Mouse (Mus musculus) brain, embryonic 14.5 days (tissue): ENCODE measurements around the gene Hist1h2bj.

ENCODE experiments used
- CTCF ChIP-seq: fragments of 200-500 bp; IDR thresholded peaks from 2 replicates; pipeline ENCODE4 v1.5.1; 2012; ENCODE audit warnings: inconsistent platforms, mild to moderate bottlenecking, moderate library complexity, borderline replicate concordance; ENCODE audit not compliant: insufficient read depth, insufficient read length; ENCODE audit errors: extremely low read depth
- POLR2A ChIP-seq: fragments of 200-500 bp; IDR thresholded peaks from 2 replicates; pipeline ENCODE4 v1.6.1; 2012; ENCODE audit warnings: mild to moderate bottlenecking, inconsistent platforms, borderline replicate concordance; ENCODE audit not compliant: poor library complexity, insufficient read depth, insufficient read length, severe bottlenecking; ENCODE audit errors: extremely low read depth

DNA sequence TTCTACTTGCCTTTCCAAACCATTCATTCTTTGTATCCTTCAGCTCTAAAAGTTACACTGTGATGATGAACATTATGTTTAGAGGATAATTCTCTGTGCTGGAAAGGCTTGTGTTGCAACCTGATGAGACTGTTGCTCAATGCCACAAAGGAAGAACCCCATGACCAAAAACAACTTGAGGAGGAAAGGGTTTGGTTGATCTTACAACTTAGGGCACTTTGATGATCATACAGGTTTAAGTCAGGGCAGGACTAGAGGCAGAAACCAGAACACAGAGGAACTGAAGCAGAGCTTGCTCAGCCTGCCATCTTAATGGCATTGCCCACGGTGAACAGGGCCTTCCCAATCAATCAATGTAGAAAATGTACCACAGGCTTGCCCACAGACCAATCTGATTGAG is 18.4 kb downstream of the Hist1h2bj start:
- TF ChIP-seq CTCF (no peak), POLR2A (no peak)
